Mouse (Mus musculus): ENCODE data around the gene Immt. TPM values are rescaled to one million over a fixed set of nuclear protein-coding genes. Genes with fewer than 3 reads are reported as not detected.

Immt gene
- total RNA-seq (2021), result 100 to 1,000 TPM; 126 to 150 TPM
- long read RNA-seq, experiment 1, partial matches to known transcripts, result 1 of 8 reads
- long read RNA-seq, experiment 1, other reads (novel, unspliced or antisense), result 6 of 8 reads
- long read RNA-seq, experiment 2, partial matches to known transcripts, result 2 of 9 reads
- long read RNA-seq, experiment 2, other reads (novel, unspliced or antisense), result 7 of 9 reads

- TF ChIP-seq CTCF (IDR thresholded peaks at IDR 0.05), result no peak; the same call in 1 of the 2 replicates
- Histone ChIP-seq H3K4me3 (peak within 1 kb of the TSS; percentile 84), H3K27ac (peak within 1 kb of the TSS; percentile 99)
- peak; percentile 97 to 98 for DNase-seq (ENCODE audit: extremely low spot score in 1 of 2, low spot score in 2 of 2)
- intact Hi-C loops (cut with DNase I), result no loop called here
Measured at GRCm38 (mm10) chr6:71830690-71831580, at the start of gene Immt. Gene Immt, plus strand, starts transcription at chr6:71831331.

DNA sequence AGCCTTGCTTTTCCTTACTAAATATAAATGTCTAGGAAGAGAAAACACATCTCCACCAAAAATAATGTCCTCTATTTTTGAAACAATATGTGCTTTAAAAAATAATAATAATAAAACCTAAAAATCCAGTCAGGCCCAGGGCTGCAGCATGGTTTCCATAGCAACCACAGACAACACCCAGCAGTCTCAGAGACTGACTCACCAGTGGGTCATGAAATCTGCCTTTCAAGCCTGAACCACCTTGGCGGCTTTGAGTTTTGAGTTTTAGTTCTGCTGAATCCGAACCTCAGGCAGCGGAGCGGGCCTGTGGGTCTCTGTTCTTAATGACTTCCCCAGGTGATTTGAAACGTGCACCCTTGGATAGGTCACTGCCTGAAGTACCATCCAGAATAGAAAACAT lies 48.0 kb upstream of the Immt start:
- no peak for DNase-seq (ENCODE audit: extremely low spot score in 1 of 2, low spot score in 2 of 2)
- intact Hi-C loops (cut with DNase I), result no loop called here
- Histone ChIP-seq H3K4me3 (no peak overlapping the region), H3K27ac (0 out of 2 replicates have a peak overlapping the region, but pooled peaks have one; percentile 64)
- TF ChIP-seq CTCF (IDR thresholded peaks at IDR 0.05), result no peak

- DNase-seq (ENCODE audit: extremely low spot score in 1 of 2, low spot score in 2 of 2), result no peak
- intact Hi-C loops (cut with DNase I), result no loop called here
- no peak overlapping the region for H3K4me3 ChIP-seq
- H3K27ac ChIP-seq, result no peak overlapping the region
- TF ChIP-seq CTCF (IDR thresholded peaks at IDR 0.05), result no peak
Measured at GRCm38 (mm10) chr6:71788348-71788747, 42.8 kb upstream of the Immt start.

DNA sequence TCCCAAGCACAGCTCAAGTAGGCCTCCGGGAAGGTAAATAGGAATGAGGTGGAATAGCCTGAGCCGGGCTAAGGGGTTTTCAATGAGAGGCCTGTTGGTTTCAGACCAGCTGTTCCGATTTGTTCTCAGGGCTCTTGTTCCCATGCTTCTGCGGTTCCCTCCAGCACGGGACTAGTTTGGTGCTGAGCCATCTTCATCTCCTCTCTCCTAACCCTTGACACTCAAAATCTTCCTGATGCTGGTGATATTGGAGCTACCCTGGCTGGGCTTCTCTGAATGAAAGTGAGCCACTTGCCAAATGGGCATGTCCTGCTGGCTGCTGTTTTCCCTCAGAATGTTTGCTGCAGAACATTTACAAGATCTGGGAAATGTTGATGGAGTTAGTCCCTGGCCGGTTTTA lies 39.4 kb upstream of the Immt start:
- intact Hi-C loops (cut with DNase I), result no loop called here
- no peak for DNase-seq (ENCODE audit: extremely low spot score in 1 of 2, low spot score in 2 of 2)
- no peak overlapping the region for H3K27ac ChIP-seq
- no peak for TF ChIP-seq CTCF (IDR thresholded peaks at IDR 0.05)
- no peak overlapping the region for H3K4me3 ChIP-seq

DNA sequence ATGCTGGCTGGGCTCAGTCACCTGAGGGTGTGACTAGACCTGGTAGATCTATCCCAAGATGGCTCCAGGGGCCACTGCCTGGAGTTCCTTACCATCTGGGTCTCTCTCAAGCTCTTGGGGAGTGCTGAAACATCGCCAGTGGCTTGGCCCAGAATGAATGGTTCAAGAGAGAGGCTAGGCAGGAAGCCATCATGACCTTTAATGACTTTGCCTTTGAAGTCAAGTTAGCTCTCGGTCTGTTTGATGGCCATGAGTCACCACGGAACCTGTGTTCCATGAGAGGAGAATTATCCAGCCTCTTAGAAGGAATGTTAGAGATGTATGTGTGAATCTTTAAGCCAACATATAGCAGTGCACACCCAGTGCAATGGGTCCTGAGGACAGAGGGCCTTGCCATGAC lies 31.7 kb upstream of the Immt start:
- intact Hi-C loops (cut with DNase I), result no loop called here
- H3K27ac ChIP-seq, result 0 out of 2 replicates have a peak overlapping the region, but pooled peaks have one; percentile 28
- H3K4me3 ChIP-seq, result no peak overlapping the region
- TF ChIP-seq CTCF (IDR thresholded peaks at IDR 0.05), result no peak
- DNase-seq (ENCODE audit: extremely low spot score in 1 of 2, low spot score in 2 of 2), result no peak

DNA sequence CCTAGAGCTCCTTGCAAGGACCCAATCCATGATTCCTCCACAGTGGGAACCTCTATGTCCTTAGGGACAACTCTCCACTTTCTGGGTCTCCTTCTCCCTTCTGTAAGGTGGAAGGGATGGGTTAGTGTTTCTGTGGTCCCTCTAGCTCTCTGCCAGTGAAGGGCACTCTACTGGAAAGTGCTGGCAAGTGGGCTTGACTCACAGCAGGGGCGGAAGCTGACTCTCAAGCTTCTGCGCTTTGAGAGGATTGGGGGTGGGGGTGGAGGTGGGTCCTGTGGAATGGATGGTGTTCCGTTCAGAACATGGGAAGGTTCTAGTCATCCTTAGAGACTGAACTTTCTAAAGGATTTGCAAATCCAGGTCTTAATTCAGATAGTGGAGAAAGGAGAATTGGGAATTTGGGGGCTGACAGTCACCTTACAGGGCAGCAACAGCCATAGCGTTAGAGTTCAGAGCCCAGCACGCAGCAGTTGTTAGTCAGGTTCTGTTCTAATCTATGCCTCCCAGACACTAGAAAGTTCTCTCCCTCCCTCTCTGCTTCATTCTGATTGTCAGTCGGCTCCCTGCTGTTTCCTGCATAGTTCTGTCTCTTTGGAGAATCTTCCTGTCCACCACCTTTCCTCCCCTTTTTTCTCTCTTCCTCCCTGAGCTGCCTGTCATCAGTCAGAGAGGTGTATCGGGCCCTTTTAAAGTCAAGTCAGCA lies 30.0 kb upstream of the Immt start:
- no peak for TF ChIP-seq CTCF (IDR thresholded peaks at IDR 0.05)
- peak overlapping the region; percentile 78 for H3K27ac ChIP-seq
- intact Hi-C loops (cut with DNase I), result loop anchor here (1.0 to 5.0 kb wide), 6 partner anchors 29 to 649 kb away; partner anchors contain the start of genes Rmnd5a and Rnf103
- no peak for DNase-seq (ENCODE audit: extremely low spot score in 1 of 2, low spot score in 2 of 2)
- no peak overlapping the region for H3K4me3 ChIP-seq

DNA sequence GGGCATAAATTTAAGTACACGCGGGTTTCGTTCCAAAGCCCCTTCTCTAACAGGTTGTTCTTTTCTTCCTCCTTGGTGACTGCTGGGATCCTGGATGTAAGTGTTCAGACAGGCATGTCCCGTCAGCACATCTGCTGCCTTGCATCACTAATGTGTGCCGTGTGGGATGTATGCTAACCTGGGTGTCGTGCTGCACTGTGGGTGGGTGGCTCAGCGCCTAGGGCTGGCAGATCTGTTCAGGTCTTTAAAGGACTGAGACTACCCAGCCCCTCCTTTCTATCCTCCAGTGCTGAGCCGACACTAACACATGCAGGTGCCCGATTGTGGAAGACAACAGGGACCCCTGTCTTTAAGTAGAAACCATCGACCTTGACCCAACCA lies 29.4 kb upstream of the Immt start:
- peak; percentile 59 to 66 for DNase-seq (ENCODE audit: extremely low spot score in 1 of 2, low spot score in 2 of 2)
- intact Hi-C loops (cut with DNase I), result loop anchor here (1.0 to 5.0 kb wide), 6 partner anchors 29 to 649 kb away; partner anchors contain the start of genes Rmnd5a and Rnf103
- Histone ChIP-seq H3K4me3 (no peak overlapping the region), H3K27ac (peak overlapping the region; percentile 68)
- no peak for TF ChIP-seq CTCF (IDR thresholded peaks at IDR 0.05)

DNA sequence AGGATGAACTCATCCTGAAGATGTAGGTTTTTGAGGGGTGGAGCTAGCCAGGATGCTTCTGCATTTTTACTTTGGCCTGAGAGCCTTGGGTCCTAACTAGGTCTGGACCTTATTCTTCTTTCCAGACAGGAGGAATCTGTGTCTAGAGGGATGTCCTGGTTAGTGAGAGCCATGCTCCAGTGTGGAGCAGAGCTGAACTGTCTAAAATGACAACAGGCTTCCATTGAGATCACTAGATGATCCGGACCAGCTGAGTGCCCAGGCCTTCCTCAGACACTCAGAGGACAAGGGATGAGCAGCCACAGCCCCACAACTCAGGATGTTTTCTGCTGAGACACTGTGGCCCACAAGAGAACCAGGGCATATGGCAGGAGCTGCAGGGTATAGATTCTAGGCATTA lies 27.5 kb upstream of the Immt start:
- H3K27ac ChIP-seq, result peak overlapping the region; percentile 84
- intact Hi-C loops (cut with DNase I), result loop anchor here (1.0 to 5.0 kb wide), 8 partner anchors 56 to 651 kb away; partner anchors contain the start of genes Kdm3a, Reep1, Rmnd5a and Rnf103
- no peak for TF ChIP-seq CTCF (IDR thresholded peaks at IDR 0.05)

DNA sequence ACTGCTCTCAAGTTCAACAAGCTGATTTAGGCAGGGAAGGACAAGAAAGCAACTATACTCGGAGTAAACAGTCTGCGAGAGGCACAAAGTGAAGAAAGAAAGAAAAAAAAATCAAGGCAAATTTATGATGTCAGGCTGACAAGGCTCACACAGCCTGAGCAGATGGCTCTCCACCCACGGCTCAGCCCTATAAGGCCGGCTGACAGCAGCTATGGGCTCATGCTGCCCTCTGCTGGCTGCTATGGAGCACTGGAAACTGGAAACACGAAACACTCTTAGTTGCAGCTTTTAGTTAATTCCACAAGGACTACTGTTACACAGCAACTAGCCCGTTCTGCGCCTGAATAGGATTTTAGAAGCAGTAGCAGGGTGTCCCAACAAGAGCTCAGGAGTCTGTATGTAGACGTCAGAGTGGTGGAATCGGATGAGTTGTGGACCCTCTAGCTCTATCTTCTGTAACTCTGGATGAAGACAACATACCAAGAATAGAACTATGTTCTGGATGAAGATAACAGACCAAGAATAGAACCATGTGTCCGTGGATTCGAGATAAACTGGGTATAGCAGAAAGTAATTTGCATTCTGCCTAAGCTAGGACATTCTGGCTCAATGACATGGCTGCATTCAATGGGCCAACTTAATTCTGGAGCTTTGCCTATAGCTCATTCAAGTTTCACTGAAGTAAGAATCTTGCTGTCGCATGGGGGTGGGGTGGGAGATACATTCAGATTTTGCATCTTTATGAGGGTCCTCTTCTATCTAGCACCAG lies 26.9 kb upstream of the Immt start:
- DNase-seq (ENCODE audit: extremely low spot score in 1 of 2, low spot score in 2 of 2), result peak; percentile 72 to 74
- H3K4me3 ChIP-seq, result no peak overlapping the region
- peak; percentile 96 for TF ChIP-seq CTCF (IDR thresholded peaks at IDR 0.05)
- H3K27ac ChIP-seq, result peak overlapping the region; percentile 84
- intact Hi-C loops (cut with DNase I), result loop anchor here (1.0 to 5.0 kb wide), 8 partner anchors 57 to 652 kb away; partner anchors contain the start of genes Kdm3a, Reep1, Rmnd5a and Rnf103

More for the DNA sequence above, 27.5 kb upstream of the Immt start:
- H3K4me3 ChIP-seq, result no peak overlapping the region
- no peak for DNase-seq (ENCODE audit: extremely low spot score in 1 of 2, low spot score in 2 of 2)

DNA sequence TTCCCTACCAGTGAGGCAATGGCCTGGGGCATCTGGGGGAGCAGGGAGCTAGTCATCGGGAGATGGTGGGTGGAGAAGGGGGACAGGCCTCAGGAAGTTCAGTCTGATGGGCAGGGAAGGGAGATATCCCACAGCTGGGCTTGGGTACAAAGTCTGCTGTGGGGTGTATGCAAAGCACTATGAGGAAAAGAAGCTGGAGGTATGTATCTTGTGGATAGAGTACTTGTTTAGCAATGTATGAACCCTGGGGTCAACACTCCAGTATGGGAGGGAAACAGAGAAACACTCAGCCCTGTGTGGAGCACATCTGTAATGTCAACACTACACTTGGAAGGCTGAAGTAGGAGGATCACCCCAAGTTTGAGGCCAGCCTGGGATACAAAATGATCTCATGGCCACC lies 24.4 kb upstream of the Immt start:
- TF ChIP-seq CTCF (IDR thresholded peaks at IDR 0.05), result no peak
- Histone ChIP-seq H3K27ac (no peak overlapping the region), H3K4me3 (no peak overlapping the region)
- intact Hi-C loops (cut with DNase I), result no loop called here
- no peak for DNase-seq (ENCODE audit: extremely low spot score in 1 of 2, low spot score in 2 of 2)

GRCm38 (mm10) chr6:71809890-71810289 lies 21.2 kb upstream of the Immt start:
- Histone ChIP-seq H3K4me3 (no peak overlapping the region), H3K27ac (no peak overlapping the region)
- intact Hi-C loops (cut with DNase I), result no loop called here
- no peak for TF ChIP-seq CTCF (IDR thresholded peaks at IDR 0.05)
- DNase-seq (ENCODE audit: extremely low spot score in 1 of 2, low spot score in 2 of 2), result no peak

Measured in left cerebral cortex, adult 2 months (tissue).